8 mouse cellular contexts compared by ENCODE assay signal in the genomic region with DNA sequence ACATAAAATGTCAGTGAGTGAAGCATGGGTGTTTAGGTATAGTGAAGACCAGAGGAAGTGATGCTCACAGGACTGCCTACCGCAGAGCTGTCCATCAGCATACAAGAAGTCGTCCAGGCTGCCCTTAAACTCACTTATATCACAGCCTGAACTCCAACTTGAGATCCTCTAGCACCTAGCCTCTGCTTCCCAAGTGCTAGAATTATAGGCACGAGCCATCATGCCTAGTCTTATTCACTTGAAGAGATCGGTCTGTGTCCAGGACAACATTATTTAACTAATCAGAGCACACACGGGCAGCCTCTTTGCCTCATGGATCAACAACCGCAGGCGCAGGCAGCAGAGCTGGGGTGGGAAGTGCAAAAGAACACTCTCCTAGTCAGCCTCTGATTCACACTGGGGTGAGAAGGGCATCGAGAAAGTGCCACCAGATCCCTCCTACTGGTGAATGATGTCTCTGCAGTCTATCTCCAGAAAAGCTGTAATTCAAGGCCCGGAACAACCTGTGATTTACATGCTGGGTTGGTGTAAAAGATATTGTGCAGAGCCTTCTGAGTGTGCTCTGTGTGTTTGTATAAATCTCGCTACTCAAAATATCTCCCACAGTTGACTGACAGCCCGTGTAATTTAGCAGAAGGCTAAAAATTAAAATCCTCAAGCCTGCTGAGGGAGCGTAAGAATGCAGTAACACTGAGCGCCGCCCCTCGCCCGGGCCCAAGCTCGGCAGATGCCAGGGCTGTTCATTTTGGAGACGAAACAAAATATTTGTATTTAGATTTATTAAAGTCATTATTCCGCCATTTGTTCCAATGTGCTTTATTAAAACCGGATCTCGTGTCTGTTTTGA.
A peak's percentile ranks its signal among the peaks of the same experiment; 100 is the strongest.
DNase-seq lines count a peak whose midpoint lies in the region; ATAC-seq and TF ChIP-seq lines count a peak whose summit lies in the region.

No protein-coding gene starts in this region.

- no peak overlapping the region for H3K4me3 ChIP-seq in lung, embryonic 14.5 days (ENCODE audit: low read depth, low read length)

- peaks cover 33% of the 10 kb centered on the region for H3K27me3 ChIP-seq in lung, embryonic 14.5 days (ENCODE audit: insufficient read depth, low read length)

- H3K36me3 ChIP-seq in lung, embryonic 14.5 days (ENCODE audit: insufficient read depth), result no peaks in the 10 kb centered on the region

- peak overlapping the region; percentile 51 for H3K4me2 ChIP-seq in lung, embryonic 14.5 days

- peak; percentile 76 for TF ChIP-seq CTCF in lung, embryonic 14.5 days (IDR thresholded peaks at IDR 0.05; ENCODE audit: low read depth)

- H3K9ac ChIP-seq in lung, embryonic 14.5 days, result no peak overlapping the region

- peaks cover 19% of the 10 kb centered on the region; the same call in 1 of the 2 replicates for H3K4me1 ChIP-seq in lung, embryonic 14.5 days (ENCODE audit: insufficient read depth)

- H3K9me3 ChIP-seq in lung, embryonic 14.5 days (ENCODE audit: low read depth, low read length), result no peaks in the 10 kb centered on the region

- H3K27ac ChIP-seq in lung, embryonic 14.5 days (ENCODE audit: low read depth), result no peak overlapping the region

- ATAC-seq in lung, embryonic 14.5 days (ENCODE audit: insufficient read depth), result peak; percentile 46
- ATAC-seq in neutrophil, adult 5-6 weeks (ENCODE audit: extremely low read depth, insufficient number of reproducible peaks, low FRiP score, poor library complexity, severe bottlenecking), result peak; percentile 88

- 9% methylated on average over 21 of the region's 21 CpGs for WGBS in lung, embryonic 14.5 days

- peak; percentile 66 to 74 for DNase-seq in B cell, adult 2 months
- peak; percentile 38 for DNase-seq in adrenal gland, postnatal 25 days
- DNase-seq in fibroblast of lung, adult 2 months (ENCODE audit: low read depth), result peak; percentile 61
- DNase-seq in heart, postnatal 4 days, result peak; percentile 56
- peak; percentile 28 to 42 for DNase-seq in layer of hippocampus, adult 8-10 months (ENCODE audit: low spot score in 2 of 2)
- peak; percentile 78 for DNase-seq in lung, embryonic 14.5 days
- peak; percentile 46 to 54 for DNase-seq in thymus, postnatal 36 days
